Mouse (Mus musculus): Measurements from ENCODE around the gene Mmp28.

The Mmp28 gene

DNA sequence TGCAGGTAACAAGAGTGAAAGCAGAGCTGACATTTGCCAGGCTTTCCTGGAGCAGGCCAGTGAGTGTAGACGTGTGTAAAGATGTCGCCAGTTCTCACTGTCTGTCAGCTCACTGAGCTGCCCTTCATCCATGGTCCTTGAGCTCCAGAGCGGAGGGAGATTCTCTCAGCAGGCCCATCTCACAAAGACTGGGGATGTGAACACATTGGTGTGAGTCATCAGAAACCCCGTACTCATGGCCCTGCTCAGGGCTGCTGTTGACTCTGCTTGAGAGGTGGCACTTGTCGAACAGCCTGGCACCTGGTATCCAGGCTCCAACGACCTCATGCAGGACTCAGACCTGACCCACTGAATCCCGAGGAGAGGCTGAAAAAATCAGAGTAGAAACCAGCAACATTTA lies 59.1 kb downstream of the Mmp28 start:
- no peak for DNase-seq (ENCODE audit: low read depth)

DNA sequence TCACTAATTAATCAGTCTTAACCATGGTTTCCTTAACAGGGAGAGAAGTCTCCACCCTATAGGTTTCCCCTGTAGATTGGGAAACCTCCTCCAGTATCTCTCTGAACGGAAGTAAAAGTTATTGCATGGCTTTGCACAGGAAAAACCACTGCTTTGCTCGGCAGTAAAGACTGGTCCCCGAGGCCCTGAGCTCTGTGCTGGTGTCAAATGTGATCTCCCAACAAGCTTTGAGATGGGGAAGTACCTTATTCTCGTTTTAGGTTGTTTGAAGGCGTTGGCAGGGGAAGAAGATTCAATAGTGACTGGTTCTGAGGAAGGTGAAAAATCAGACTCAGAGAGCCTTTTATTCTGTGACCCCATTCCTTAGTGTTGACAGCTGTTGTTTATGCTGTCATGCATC lies 64.1 kb downstream of the Mmp28 start:
- DNase-seq (ENCODE audit: low read depth), result no peak

DNA sequence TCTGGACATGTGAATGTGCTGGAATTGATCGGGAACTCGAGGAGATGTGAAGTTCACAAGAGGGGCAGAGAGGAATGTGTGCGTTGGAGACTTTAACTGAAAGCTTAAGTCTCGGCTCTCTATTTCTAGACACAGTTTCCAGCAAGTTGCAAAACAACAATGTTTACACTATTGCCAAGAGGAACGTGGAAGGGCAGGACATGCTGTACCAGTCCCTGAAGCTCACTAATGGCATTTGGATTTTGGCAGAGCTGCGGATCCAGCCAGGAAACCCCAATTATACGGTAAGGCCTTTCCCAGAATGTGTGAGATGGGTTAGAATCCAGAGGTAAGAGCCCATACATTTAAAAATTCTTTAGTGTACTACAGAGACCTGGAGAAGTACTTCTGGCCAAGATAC lies 65.2 kb downstream of the Mmp28 start:
- no peak for DNase-seq (ENCODE audit: low read depth)

DNA sequence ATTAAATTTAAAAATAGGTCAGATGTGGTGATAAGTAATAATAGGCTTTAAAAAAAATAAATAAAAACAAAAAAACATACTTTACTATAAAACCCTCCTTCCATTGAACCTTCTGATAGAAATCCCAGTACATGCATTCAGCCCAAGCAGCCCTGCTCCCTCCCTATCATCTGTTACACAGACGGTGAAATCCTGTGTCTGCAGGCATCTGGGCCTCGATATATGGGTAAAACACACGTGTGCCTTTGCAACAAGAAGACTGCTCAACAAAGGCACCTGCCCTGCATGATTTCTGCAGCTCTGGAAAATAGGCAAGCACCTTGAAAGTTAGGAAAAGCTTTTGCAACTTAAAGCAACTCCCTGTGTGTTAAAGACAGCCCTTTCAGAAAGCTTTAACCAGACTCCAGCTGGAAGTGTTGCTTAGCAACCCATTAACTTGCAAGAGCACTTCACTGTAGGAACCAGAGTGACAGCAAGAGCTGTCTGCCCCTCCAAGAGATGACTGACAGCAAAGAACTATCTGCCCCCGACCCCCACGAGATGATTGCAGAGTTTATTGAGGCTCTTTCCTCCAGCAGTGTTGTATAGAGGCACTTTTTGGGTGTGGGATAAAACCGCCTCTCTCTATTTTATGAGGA lies 68.0 kb downstream of the Mmp28 start:
- DNase-seq (ENCODE audit: low read depth), result no peak

DNA sequence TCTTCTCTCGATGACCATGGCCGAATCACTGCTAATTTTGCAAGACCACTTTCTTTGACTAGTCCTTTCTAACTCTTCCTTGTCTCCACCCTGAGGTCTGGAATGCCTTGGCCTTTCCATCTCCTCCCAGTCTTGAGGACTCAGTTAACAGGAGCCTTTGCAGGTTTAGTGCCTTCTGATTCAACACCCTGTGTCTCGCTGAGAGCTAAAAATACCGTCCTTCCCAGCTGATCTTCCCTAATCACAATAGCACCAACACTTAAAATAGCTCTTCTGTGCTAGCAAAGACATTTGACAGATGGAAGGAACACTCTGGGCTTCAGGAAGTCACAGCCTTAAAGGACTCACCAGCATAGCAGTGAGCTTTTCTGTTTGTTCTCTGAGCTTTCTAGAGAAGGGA lies 69.8 kb downstream of the Mmp28 start:
- no peak for DNase-seq (ENCODE audit: low read depth)

All from induced T-regulatory cell, adult 2 months (primary cell).